Comparison of ENCODE assay signal across 12 mouse cellular contexts in genomic region chr5:14833165-14833860, GRCm38 (mm10).
DNase-seq lines count a peak whose midpoint lies in the region; ATAC-seq and TF ChIP-seq lines count a peak whose summit lies in the region.
"Had no signal": no experiment of that assay in that cellular context is flagged by ENCODE, and none has a peak within 500 bp of the region (broad histone marks: within the 10 kb centered on the region; RNA-seq: fewer than 3 reads in every experiment).

No protein-coding gene starts in this region.

- no peak overlapping the region for H3K4me2 ChIP-seq in embryonic facial prominence, embryonic 14.5 days (ENCODE audit: low read depth, low read length)
- H3K4me2 ChIP-seq in forebrain, embryonic 15.5 days (replicated peaks), result no peak overlapping the region
- no peak overlapping the region for H3K4me2 ChIP-seq in midbrain, embryonic 16.5 days (ENCODE audit: low read length)
- H3K4me2 ChIP-seq: embryonic facial prominence, embryonic 12.5 days; neural tube, embryonic 12.5 days had no signal

- H3K9ac ChIP-seq in embryonic facial prominence, embryonic 14.5 days (ENCODE audit: low read depth, low read length), result no peak overlapping the region
- H3K9ac ChIP-seq in forebrain, embryonic 15.5 days (replicated peaks), result no peak overlapping the region
- no peak overlapping the region for H3K9ac ChIP-seq in midbrain, embryonic 16.5 days (ENCODE audit: low read depth, low read length)
- H3K9ac ChIP-seq: embryonic facial prominence, embryonic 12.5 days; neural tube, embryonic 12.5 days had no signal

- no peaks in the 10 kb centered on the region for H3K27me3 ChIP-seq in embryonic facial prominence, embryonic 14.5 days (replicated peaks; ENCODE audit: control insufficient read depth, insufficient read depth, low read length)
- no peaks in the 10 kb centered on the region for H3K27me3 ChIP-seq in embryonic facial prominence, embryonic 10.5 days (replicated peaks; ENCODE audit: low read depth, poor library complexity, severe bottlenecking)
- H3K27me3 ChIP-seq in forebrain, embryonic 15.5 days, result no peaks in the 10 kb centered on the region
- no peaks in the 10 kb centered on the region for H3K27me3 ChIP-seq in midbrain, embryonic 16.5 days (ENCODE audit: control insufficient read depth, insufficient read depth, low read depth, low read length)
- H3K27me3 ChIP-seq: embryonic facial prominence, embryonic 12.5 days; neural tube, embryonic 12.5 days had no signal

- peak; percentile 50; the same call in 1 of the 2 replicates for ATAC-seq in embryonic facial prominence, embryonic 14.5 days (ENCODE audit: low read depth)
- ATAC-seq in forebrain, embryonic 15.5 days (replicated peaks), result peak; percentile 37; the same call in 1 of the 2 replicates
- ATAC-seq in midbrain, embryonic 16.5 days, result peak; percentile 74

- H3K4me3 ChIP-seq in embryonic facial prominence, embryonic 14.5 days (ENCODE audit: low read depth, low read length), result no peak overlapping the region
- H3K4me3 ChIP-seq in embryonic facial prominence, embryonic 10.5 days, result no peak overlapping the region
- H3K4me3 ChIP-seq in forebrain, embryonic 15.5 days, result no peak overlapping the region
- no peak overlapping the region for H3K4me3 ChIP-seq in midbrain, embryonic 16.5 days (ENCODE audit: low read depth, low read length)
- H3K4me3 ChIP-seq: embryonic facial prominence, embryonic 12.5 days; neural tube, embryonic 12.5 days had no signal

- TF ChIP-seq POLR2A in brain, embryonic 14.5 days (IDR thresholded peaks at IDR 0.05; ENCODE audit: borderline replicate concordance, extremely low read depth, insufficient read depth, insufficient read length, poor library complexity, severe bottlenecking), result no peak

- no peak overlapping the region for H3K27ac ChIP-seq in embryonic facial prominence, embryonic 14.5 days (replicated peaks; ENCODE audit: low read depth, low read length)
- H3K27ac ChIP-seq in embryonic facial prominence, embryonic 10.5 days (replicated peaks), result no peak overlapping the region
- H3K27ac ChIP-seq in forebrain, embryonic 15.5 days (replicated peaks), result 0 out of 2 replicates have a peak overlapping the region, but pooled peaks have one; percentile 40
- no peak overlapping the region for H3K27ac ChIP-seq in midbrain, embryonic 16.5 days (ENCODE audit: low read length)
- H3K27ac ChIP-seq: embryonic facial prominence, embryonic 12.5 days; neural tube, embryonic 12.5 days had no signal

- no peaks in the 10 kb centered on the region for H3K9me3 ChIP-seq in embryonic facial prominence, embryonic 14.5 days (ENCODE audit: control insufficient read depth, low read length)
- H3K9me3 ChIP-seq in embryonic facial prominence, embryonic 10.5 days, result no peaks in the 10 kb centered on the region
- no peaks in the 10 kb centered on the region for H3K9me3 ChIP-seq in forebrain, embryonic 15.5 days
- no peaks in the 10 kb centered on the region for H3K9me3 ChIP-seq in midbrain, embryonic 16.5 days (replicated peaks; ENCODE audit: control insufficient read depth, low read length, poor library complexity, severe bottlenecking)
- H3K9me3 ChIP-seq: embryonic facial prominence, embryonic 12.5 days; neural tube, embryonic 12.5 days had no signal

- TF ChIP-seq CTCF in brain, embryonic 14.5 days (IDR thresholded peaks at IDR 0.05; ENCODE audit: borderline replicate concordance, extremely low read depth, insufficient read depth, insufficient read length), result no peak

- WGBS in embryonic facial prominence, embryonic 14.5 days, result 66% methylated on average over 3 of the region's 3 CpGs
- WGBS in embryonic facial prominence, embryonic 10.5 days, result 75% methylated on average over 3 of the region's 3 CpGs
- WGBS in forebrain, embryonic 15.5 days, result 15% methylated on average over 1 of the region's 3 CpGs
- WGBS in midbrain, embryonic 16.5 days, result 24% methylated on average over 3 of the region's 3 CpGs

- no peaks in the 10 kb centered on the region for H3K36me3 ChIP-seq in embryonic facial prominence, embryonic 14.5 days (ENCODE audit: control insufficient read depth, insufficient read depth, low read length)
- H3K36me3 ChIP-seq in embryonic facial prominence, embryonic 10.5 days (replicated peaks), result no peaks in the 10 kb centered on the region
- H3K36me3 ChIP-seq in forebrain, embryonic 15.5 days, result no peaks in the 10 kb centered on the region
- H3K36me3 ChIP-seq in midbrain, embryonic 16.5 days (ENCODE audit: control insufficient read depth, insufficient read depth, low read length), result no peaks in the 10 kb centered on the region
- H3K36me3 ChIP-seq: embryonic facial prominence, embryonic 12.5 days; neural tube, embryonic 12.5 days had no signal

- H3K4me1 ChIP-seq in embryonic facial prominence, embryonic 14.5 days (ENCODE audit: control insufficient read depth, insufficient read depth, low read length), result no peaks in the 10 kb centered on the region
- no peaks in the 10 kb centered on the region for H3K4me1 ChIP-seq in embryonic facial prominence, embryonic 10.5 days
- peaks cover 11% of the 10 kb centered on the region for H3K4me1 ChIP-seq in forebrain, embryonic 15.5 days
- peaks cover 10% of the 10 kb centered on the region for H3K4me1 ChIP-seq in midbrain, embryonic 16.5 days (ENCODE audit: control insufficient read depth, insufficient read depth, low read length)
- H3K4me1 ChIP-seq: embryonic facial prominence, embryonic 12.5 days; neural tube, embryonic 12.5 days had no signal

- peak; percentile 9 for DNase-seq in embryonic facial prominence, embryonic 14.5 days (ENCODE audit: low spot score)
- DNase-seq in embryonic facial prominence, embryonic 10.5 days (ENCODE audit: low spot score), result no peak
- peak; percentile 62 for DNase-seq in brain, embryonic 14.5 days (ENCODE audit: low read depth)
- DNase-seq in urinary bladder, postnatal 14 days (ENCODE audit: low spot score), result no peak
- DNase-seq in thymus, postnatal 14 days, result no peak
- no peak for DNase-seq in adrenal gland, postnatal 25 days
- DNase-seq: kidney, postnatal 14 days; lung, postnatal 36 days had no signal

Comparison
In these comparisons a context has a peak if more than half of its experiments do, and no peak if none do; other contexts are left out.
1. DNase-seq: peak in embryonic facial prominence, embryonic 14.5 days (single experiment) and brain, embryonic 14.5 days (single experiment); none in embryonic facial prominence, embryonic 10.5 days (single experiment), urinary bladder, postnatal 14 days (single experiment), thymus, postnatal 14 days (single experiment) and adrenal gland, postnatal 25 days (single experiment).
2. Peak in every context shown above with its lines, with median percentiles within 50 percentile points of each other: ATAC-seq.